Mouse (Mus musculus): ENCODE measurements around the gene Cdc16.
"Not testable (repeated sequence)": the region's sequence is repeated elsewhere in the genome, so short reads cannot be mapped to it uniquely, and the experiment has no call there.

The Cdc16 gene

GRCm38 (mm10) chr8:13756982-13757804 is at the start of gene Cdc16:
TSS of gene Cdc16 (plus strand) at chr8:13757676.
- in situ Hi-C loops (cut with MboI; ENCODE audit: low sequenced_read_pairs), result loop anchor here (10.0 kb wide), 1 partner anchor 202 kb away; no protein-coding TSS in a partner anchor

- in situ Hi-C loops (cut with MboI; ENCODE audit: low sequenced_read_pairs), result no loop called here
Observed at GRCm38 (mm10) chr8:13708514-13708913, 49.0 kb upstream of the Cdc16 start.

GRCm38 (mm10) chr8:13718980-13719379 is 38.5 kb upstream of the Cdc16 start:
- in situ Hi-C loops (cut with MboI; ENCODE audit: low sequenced_read_pairs), result no loop called here

GRCm38 (mm10) chr8:13725722-13726121 is 31.8 kb upstream of the Cdc16 start:
- in situ Hi-C loops (cut with MboI; ENCODE audit: low sequenced_read_pairs), result no loop called here

GRCm38 (mm10) chr8:13727469-13728094 is 29.9 kb upstream of the Cdc16 start:
- in situ Hi-C loops (cut with MboI; ENCODE audit: low sequenced_read_pairs), result no loop called here

- in situ Hi-C loops (cut with MboI; ENCODE audit: low sequenced_read_pairs), result no loop called here
Observed at GRCm38 (mm10) chr8:13740323-13740770, 17.1 kb upstream of the Cdc16 start.

GRCm38 (mm10) chr8:13740817-13741613 is 16.5 kb upstream of the Cdc16 start:
- in situ Hi-C loops (cut with MboI; ENCODE audit: low sequenced_read_pairs), result no loop called here

- in situ Hi-C loops (cut with MboI; ENCODE audit: low sequenced_read_pairs), result not testable (repeated sequence)
Observed at GRCm38 (mm10) chr8:13746212-13746611, 11.3 kb upstream of the Cdc16 start.

- in situ Hi-C loops (cut with MboI; ENCODE audit: low sequenced_read_pairs), result no loop called here
Observed at GRCm38 (mm10) chr8:13747626-13748025, 9.8 kb upstream of the Cdc16 start.

- in situ Hi-C loops (cut with MboI; ENCODE audit: low sequenced_read_pairs), result loop anchor here (10.0 kb wide), 1 partner anchor 199 kb away; no protein-coding TSS in a partner anchor
Observed at GRCm38 (mm10) chr8:13753680-13754079, 3.8 kb upstream of the Cdc16 start.

- in situ Hi-C loops (cut with MboI; ENCODE audit: low sequenced_read_pairs), result loop anchor here (10.0 kb wide), 1 partner anchor 202 kb away; no protein-coding TSS in a partner anchor
Observed at GRCm38 (mm10) chr8:13756480-13756879, 996 bp upstream of the Cdc16 start.

GRCm38 (mm10) chr8:13757805-13758727 is 590 bp downstream of the Cdc16 start:
- in situ Hi-C loops (cut with MboI; ENCODE audit: low sequenced_read_pairs), result loop anchor here (10.0 kb wide), 1 partner anchor 203 kb away; no protein-coding TSS in a partner anchor

- in situ Hi-C loops (cut with MboI; ENCODE audit: low sequenced_read_pairs), result no loop called here
Observed at GRCm38 (mm10) chr8:13769206-13769605, 11.7 kb downstream of the Cdc16 start.

GRCm38 (mm10) chr8:13780536-13780935 is 23.1 kb downstream of the Cdc16 start:
- in situ Hi-C loops (cut with MboI; ENCODE audit: low sequenced_read_pairs), result no loop called here

- in situ Hi-C loops (cut with MboI; ENCODE audit: low sequenced_read_pairs), result no loop called here
Observed at GRCm38 (mm10) chr8:13785250-13785763, 27.8 kb downstream of the Cdc16 start, which contains the start of gene Upf3a. TSS of gene Upf3a (plus strand) at chr8:13785615.

GRCm38 (mm10) chr8:13785764-13786299 is 28.4 kb downstream of the Cdc16 start:
- in situ Hi-C loops (cut with MboI; ENCODE audit: low sequenced_read_pairs), result no loop called here

GRCm38 (mm10) chr8:13789606-13790005 is 32.1 kb downstream of the Cdc16 start:
- in situ Hi-C loops (cut with MboI; ENCODE audit: low sequenced_read_pairs), result no loop called here

GRCm38 (mm10) chr8:13793097-13793745 is 35.7 kb downstream of the Cdc16 start:
- in situ Hi-C loops (cut with MboI; ENCODE audit: low sequenced_read_pairs), result no loop called here

- in situ Hi-C loops (cut with MboI; ENCODE audit: low sequenced_read_pairs), result no loop called here
Observed at GRCm38 (mm10) chr8:13793746-13794101, 36.2 kb downstream of the Cdc16 start.

Measured in CH12F3 (cell line).